ENCODE assay signal across 8 mouse cellular contexts in genomic region chr7:122404571-122405393, GRCm38 (mm10).
DNase-seq lines count a peak whose midpoint lies in the region; ATAC-seq and TF ChIP-seq lines count a peak whose summit lies in the region.

No protein-coding gene starts in this region.

- ATAC-seq in embryonic facial prominence, embryonic 14.5 days (ENCODE audit: low read depth): peak; percentile 91
- peak; percentile 68 for ATAC-seq in heart, postnatal 0 days (ENCODE audit: insufficient read depth, low read depth)
- peak; percentile 63; the same call in 1 of the 2 replicates for ATAC-seq in liver, postnatal 0 days

- no peak for TF ChIP-seq EP300 in heart, postnatal 0 days (IDR thresholded peaks at IDR 0.05; ENCODE audit: low read depth)
- no peak for TF ChIP-seq EP300 in liver, postnatal 0 days (IDR thresholded peaks at IDR 0.05; ENCODE audit: low read depth)

- DNase-seq in B cell, adult 2 months: peak; percentile 40
- peak; percentile 70 to 71 for DNase-seq in adrenal gland, postnatal 36 days
- DNase-seq in embryonic facial prominence, embryonic 14.5 days (ENCODE audit: low spot score): peak; percentile 91
- DNase-seq in heart, postnatal 0 days (ENCODE audit: low spot score): peak; percentile 52
- DNase-seq in layer of hippocampus, adult 9-10 months (ENCODE audit: low spot score): peak; percentile 51
- DNase-seq in liver, postnatal 0 days: peak; percentile 29
- DNase-seq in ovary, postnatal 10 days (ENCODE audit: low spot score): peak; percentile 34
- DNase-seq in urinary bladder, postnatal 36 days (ENCODE audit: low spot score in 2 of 2): peak; percentile 8 to 31

- 0 out of 2 replicates have a peak, but pooled peaks cover under 1% of the 10 kb centered on the region for H3K9me3 ChIP-seq in embryonic facial prominence, embryonic 14.5 days (ENCODE audit: control insufficient read depth, low read length)
- H3K9me3 ChIP-seq in heart, postnatal 0 days (replicated peaks; ENCODE audit: control insufficient read depth, low read length): no peaks in the 10 kb centered on the region
- H3K9me3 ChIP-seq in liver, postnatal 0 days (ENCODE audit: low read length): no peaks in the 10 kb centered on the region

- H3K9ac ChIP-seq in embryonic facial prominence, embryonic 14.5 days (ENCODE audit: low read depth, low read length): peak overlapping the region; percentile 17; the same call in 1 of the 2 replicates
- H3K9ac ChIP-seq in heart, postnatal 0 days (replicated peaks; ENCODE audit: low read depth, low read length): no peak overlapping the region
- H3K9ac ChIP-seq in liver, postnatal 0 days (replicated peaks): no peak overlapping the region

- H3K27ac ChIP-seq in embryonic facial prominence, embryonic 14.5 days (replicated peaks; ENCODE audit: low read depth, low read length): peak overlapping the region; percentile 63; the same call in 1 of the 2 replicates
- peak overlapping the region; percentile 1; the same call in 1 of the 2 replicates for H3K27ac ChIP-seq in heart, postnatal 0 days (ENCODE audit: low read depth)
- peak overlapping the region; percentile 67 for H3K27ac ChIP-seq in liver, postnatal 0 days (ENCODE audit: low read depth)

- 2% methylated on average over 21 of the region's 21 CpGs for WGBS in embryonic facial prominence, embryonic 14.5 days
- WGBS in heart, postnatal 0 days: 5% methylated on average over 21 of the region's 21 CpGs
- WGBS in liver, postnatal 0 days (ENCODE audit: insufficient replicate concordance): 5% methylated on average over 21 of the region's 21 CpGs

- H3K36me3 ChIP-seq in embryonic facial prominence, embryonic 14.5 days (ENCODE audit: control insufficient read depth, insufficient read depth, low read length): no peaks in the 10 kb centered on the region
- no peaks in the 10 kb centered on the region for H3K36me3 ChIP-seq in heart, postnatal 0 days (replicated peaks; ENCODE audit: control insufficient read depth, insufficient read depth, low read length)
- no peaks in the 10 kb centered on the region for H3K36me3 ChIP-seq in liver, postnatal 0 days (replicated peaks; ENCODE audit: insufficient read depth, low read length)

- no peaks in the 10 kb centered on the region for H3K27me3 ChIP-seq in embryonic facial prominence, embryonic 14.5 days (replicated peaks; ENCODE audit: control insufficient read depth, insufficient read depth, low read length)
- H3K27me3 ChIP-seq in heart, postnatal 0 days (ENCODE audit: control insufficient read depth, insufficient read depth, low read length): no peaks in the 10 kb centered on the region
- no peaks in the 10 kb centered on the region for H3K27me3 ChIP-seq in liver, postnatal 0 days (ENCODE audit: insufficient read depth, low read length)

- peak overlapping the region; percentile 50 for H3K4me2 ChIP-seq in embryonic facial prominence, embryonic 14.5 days (ENCODE audit: low read depth, low read length)
- peak overlapping the region; percentile 46 for H3K4me2 ChIP-seq in heart, postnatal 0 days (ENCODE audit: low read depth, low read length)
- H3K4me2 ChIP-seq in liver, postnatal 0 days (ENCODE audit: low read depth, low read length): peak overlapping the region; percentile 53

- 0 out of 2 replicates have a peak overlapping the region, but pooled peaks have one; percentile 7 for H3K4me3 ChIP-seq in embryonic facial prominence, embryonic 14.5 days (ENCODE audit: low read depth, low read length)
- peak overlapping the region; percentile 10; the same call in 1 of the 2 replicates for H3K4me3 ChIP-seq in heart, postnatal 0 days (ENCODE audit: low read depth, low read length)
- H3K4me3 ChIP-seq in liver, postnatal 0 days (ENCODE audit: low read depth, low read length): no peak overlapping the region

- peaks cover 12% of the 10 kb centered on the region; the same call in 1 of the 2 replicates for H3K4me1 ChIP-seq in embryonic facial prominence, embryonic 14.5 days (ENCODE audit: control insufficient read depth, insufficient read depth, low read length)
- peaks cover 5% of the 10 kb centered on the region; the same call in 1 of the 2 replicates for H3K4me1 ChIP-seq in heart, postnatal 0 days (ENCODE audit: control insufficient read depth, insufficient read depth)
- peaks cover 17% of the 10 kb centered on the region for H3K4me1 ChIP-seq in liver, postnatal 0 days (ENCODE audit: insufficient read depth)

- TF ChIP-seq CTCF in heart, postnatal 0 days (IDR thresholded peaks at IDR 0.05; ENCODE audit: low read depth): no peak
- no peak for TF ChIP-seq CTCF in liver, postnatal 0 days (IDR thresholded peaks at IDR 0.05; ENCODE audit: low read depth)

Comparison
In these comparisons a context has a peak if more than half of its experiments do, and no peak if none do; other contexts are left out.
1. DNase-seq: peak in every context shown above with its lines; median percentile 91 in embryonic facial prominence, embryonic 14.5 days; 70 in adrenal gland, postnatal 36 days; 52 in heart, postnatal 0 days; 51 in layer of hippocampus, adult 9-10 months; 40 in B cell, adult 2 months; 34 in ovary, postnatal 10 days; 29 in liver, postnatal 0 days; 20 in urinary bladder, postnatal 36 days.
2. H3K27ac ChIP-seq: peak in every context shown above with its lines; median percentile 67 in liver, postnatal 0 days; 63 in embryonic facial prominence, embryonic 14.5 days; 1 in heart, postnatal 0 days.